Mouse (Mus musculus) natural killer cell, adult 2 months (primary cell): ENCODE data around the gene Hist1h2bj.

Experiments used
- DNase-seq, 2 experiments: peaks; one replicate each; pipeline ENCODE4 v3.0.0; 2022; ENCODE audit warnings: low spot score in 2 of 2

The Hist1h2bj gene

GRCm38 (mm10) chr13:22042568-22043502 lies at the start of gene Hist1h2bj, which contains the start of gene Hist1h2ag:
Hist1h2bj (plus strand) TSS chr13:22043214.
Hist1h2ag (minus strand) TSS chr13:22042944.
- peak; percentile 88 to 89 for DNase-seq

GRCm38 (mm10) chr13:21993957-21994738 lies 48.9 kb upstream of the Hist1h2bj start:
- DNase-seq: peak; percentile 20 to 47

GRCm38 (mm10) chr13:21994896-21995295 lies 48.1 kb upstream of the Hist1h2bj start:
- no peak for DNase-seq

DNA sequence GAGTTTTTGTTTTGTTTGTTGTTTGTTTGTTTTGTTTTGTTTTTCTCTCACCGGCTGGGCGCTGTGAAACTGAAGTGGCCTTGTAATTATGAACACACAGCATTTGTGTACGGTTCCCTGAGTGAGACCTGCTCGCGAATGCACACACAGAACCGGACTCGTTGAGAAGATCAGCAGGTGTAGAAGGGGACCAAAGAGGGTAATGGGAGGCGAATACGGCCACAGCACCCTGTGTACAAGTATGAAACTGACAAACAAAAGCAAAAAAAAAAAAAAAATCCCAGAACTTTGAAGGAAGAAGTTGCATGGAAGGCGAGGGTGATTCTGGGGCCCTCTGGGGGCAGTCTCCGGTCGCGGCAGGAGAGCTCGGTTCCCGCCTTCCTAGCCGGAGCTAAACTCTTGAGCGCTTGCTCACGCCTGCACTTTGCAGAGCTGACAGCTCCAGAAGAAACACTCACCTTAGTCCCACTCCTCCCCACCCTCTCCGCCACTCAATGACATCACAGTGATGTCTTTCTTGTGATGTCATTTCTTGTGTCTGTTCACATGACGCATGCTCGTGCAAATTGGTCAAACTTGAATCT lies 47.6 kb upstream of the Hist1h2bj start:
- peak; percentile 54 to 57 for DNase-seq

DNA sequence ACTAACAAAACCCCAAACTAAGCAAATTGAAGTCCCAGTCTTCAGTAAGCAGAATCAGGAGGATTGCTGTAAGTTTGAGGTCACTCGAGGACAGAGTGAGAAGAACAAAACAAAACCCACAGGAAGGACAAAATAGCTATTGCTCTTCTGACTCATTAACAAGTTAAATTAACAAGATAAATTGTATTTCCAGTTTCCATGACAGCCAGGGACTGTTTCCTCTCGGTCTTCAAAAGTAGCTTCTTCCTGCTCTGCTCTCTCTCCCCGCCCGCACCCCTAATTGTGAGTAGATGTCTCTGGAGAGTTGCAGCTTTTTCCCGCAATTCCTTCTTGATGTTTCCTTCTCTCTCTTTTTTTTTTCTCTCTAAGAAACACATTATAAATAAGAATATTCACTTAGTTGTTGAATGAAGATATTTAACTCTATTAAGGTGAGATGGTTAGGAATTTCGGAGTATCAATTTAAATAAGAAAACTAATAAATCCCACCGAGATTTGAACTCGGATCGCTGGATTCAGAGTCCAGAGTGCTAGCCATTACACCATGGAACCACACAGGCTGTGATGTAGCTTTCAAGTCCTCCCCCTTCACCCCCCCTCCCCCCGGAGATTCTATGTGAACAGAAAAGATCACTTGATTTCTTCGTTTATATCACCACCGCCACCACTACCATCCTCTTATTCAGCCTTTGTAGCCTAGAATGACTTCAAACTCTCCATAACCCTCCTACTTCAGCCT lies 46.7 kb upstream of the Hist1h2bj start:
- peak; percentile 47 for DNase-seq

GRCm38 (mm10) chr13:21996840-21997185 lies 46.2 kb upstream of the Hist1h2bj start:
- peak; percentile 32 to 59 for DNase-seq

DNA sequence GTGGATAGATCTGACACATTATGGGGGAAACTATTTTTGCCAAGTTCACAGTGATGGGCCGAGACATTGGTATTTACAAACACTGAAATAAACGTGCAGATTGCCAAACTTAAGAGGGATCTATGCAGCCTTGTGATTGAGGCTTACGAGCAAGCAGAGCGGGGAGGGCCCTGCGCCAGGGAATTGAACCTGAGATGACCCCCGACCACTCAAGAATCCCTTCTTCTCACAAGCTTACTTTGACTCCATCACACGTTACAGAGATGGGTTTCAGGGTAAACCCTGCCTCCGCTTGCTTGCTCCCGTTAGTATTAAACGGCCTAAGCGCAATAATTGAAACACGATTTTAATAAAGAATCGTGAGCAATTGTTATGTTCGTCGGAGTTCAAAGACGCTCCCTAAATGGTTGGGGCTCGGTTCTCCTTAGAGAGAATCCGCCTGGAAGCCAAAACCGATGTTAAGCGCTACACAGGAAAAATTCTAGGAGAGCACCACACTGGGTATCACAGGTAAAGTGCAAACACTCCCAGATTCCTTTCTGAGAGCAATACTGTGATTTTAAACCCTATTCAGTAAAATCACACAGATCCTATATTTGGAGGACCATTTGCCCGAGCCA lies 45.7 kb upstream of the Hist1h2bj start:
- no peak for DNase-seq

- DNase-seq: no peak
Observed at GRCm38 (mm10) chr13:21997821-21998220, 45.2 kb upstream of the Hist1h2bj start.

DNA sequence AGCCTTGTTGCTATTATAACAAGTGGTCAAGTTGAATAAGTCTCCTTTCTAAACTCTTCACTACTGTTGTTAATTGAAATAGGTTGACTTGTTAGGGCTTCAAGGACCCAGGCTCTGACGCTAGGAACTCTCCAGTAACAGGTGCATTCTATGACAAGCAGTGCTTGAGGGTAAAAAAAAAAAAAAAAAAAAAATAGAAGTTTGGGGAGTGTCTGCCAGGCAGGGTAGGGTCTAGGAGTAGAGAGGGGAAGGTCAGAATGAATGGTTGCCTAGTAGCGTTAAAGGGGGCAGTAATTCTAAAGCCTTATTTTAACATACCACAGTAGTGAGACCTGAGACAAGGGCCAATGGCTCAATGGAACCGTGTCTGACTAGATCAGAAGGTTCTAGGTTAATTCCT lies 44.6 kb upstream of the Hist1h2bj start:
- no peak for DNase-seq

DNA sequence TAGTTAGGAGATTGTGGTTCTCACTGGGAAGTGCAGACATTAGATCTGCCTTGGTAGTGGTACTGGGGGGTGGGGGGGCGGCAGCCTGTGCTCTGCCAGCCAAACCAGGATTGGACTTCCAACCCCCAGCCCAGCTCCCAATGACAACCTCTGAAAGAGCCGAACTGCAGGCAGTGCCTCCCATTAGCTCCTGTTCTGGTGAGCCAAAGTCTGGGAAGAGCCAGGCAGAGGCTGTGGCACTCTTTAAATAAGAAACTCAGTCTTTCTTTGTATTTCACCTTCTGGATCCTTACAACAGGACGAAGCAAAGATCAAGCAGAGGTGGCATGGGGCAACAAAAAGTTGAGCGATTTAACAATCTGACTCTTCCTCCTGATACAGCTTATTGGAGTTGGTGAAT lies 43.9 kb upstream of the Hist1h2bj start:
- DNase-seq: no peak

- DNase-seq: peak in 1 of 2 experiments; percentile 38
Observed at GRCm38 (mm10) chr13:22001346-22001745, 41.7 kb upstream of the Hist1h2bj start.

DNA sequence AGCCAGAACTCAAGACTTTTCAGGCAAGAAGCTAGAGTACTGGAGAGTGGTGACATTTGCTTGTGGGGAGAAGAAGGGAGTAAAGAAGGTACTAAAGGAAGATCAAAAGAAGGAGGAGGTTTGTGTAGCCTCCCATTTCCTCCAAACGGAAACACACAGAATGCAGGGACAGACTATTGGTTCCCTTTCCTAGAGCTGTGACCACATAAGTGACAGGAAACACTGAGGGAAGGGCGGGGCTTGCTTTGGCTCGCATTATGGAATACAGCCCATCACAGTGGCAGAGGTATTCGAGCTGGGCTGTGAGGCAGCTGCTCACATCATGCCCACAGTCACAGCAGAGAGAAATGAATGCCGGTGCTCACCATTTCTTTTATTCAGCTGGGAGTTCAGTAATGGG lies 41.2 kb upstream of the Hist1h2bj start:
- DNase-seq: no peak

DNA sequence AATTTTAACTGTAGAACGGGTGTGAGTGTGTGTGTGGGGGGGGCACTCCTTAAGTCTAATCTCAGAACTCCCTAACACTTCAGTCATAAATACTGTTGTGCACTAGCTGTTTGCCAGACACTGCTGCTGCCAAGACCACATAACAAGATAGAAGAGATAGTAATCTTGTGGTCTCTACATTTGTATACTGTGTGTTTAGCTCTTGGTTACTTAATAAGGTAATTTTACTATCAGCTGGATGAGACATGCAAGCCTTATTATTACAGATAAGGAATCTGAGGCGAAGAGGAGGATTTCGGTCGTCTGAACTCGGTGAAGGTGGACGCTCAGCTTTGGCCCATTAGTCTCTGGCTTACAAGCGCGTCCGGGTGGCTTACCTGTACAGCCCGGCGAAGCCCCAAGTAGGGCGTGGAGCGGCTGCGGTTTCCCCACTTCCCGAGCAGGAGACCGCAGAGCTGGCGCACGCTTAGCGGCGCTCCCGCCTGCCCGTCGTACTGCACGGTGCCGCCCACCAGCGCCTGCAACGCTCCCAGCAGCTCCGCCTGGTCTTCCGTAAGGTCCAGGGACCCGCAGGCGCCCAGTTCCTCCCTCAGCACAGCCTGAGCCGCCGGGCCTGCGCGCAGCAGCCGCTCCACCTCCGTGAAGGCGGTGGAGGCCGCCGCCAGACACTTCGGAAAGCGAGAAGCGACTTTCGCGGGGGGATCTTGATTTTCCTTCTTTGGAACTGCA lies 37.2 kb upstream of the Hist1h2bj start:
- DNase-seq: peak; percentile 42 to 48

DNA sequence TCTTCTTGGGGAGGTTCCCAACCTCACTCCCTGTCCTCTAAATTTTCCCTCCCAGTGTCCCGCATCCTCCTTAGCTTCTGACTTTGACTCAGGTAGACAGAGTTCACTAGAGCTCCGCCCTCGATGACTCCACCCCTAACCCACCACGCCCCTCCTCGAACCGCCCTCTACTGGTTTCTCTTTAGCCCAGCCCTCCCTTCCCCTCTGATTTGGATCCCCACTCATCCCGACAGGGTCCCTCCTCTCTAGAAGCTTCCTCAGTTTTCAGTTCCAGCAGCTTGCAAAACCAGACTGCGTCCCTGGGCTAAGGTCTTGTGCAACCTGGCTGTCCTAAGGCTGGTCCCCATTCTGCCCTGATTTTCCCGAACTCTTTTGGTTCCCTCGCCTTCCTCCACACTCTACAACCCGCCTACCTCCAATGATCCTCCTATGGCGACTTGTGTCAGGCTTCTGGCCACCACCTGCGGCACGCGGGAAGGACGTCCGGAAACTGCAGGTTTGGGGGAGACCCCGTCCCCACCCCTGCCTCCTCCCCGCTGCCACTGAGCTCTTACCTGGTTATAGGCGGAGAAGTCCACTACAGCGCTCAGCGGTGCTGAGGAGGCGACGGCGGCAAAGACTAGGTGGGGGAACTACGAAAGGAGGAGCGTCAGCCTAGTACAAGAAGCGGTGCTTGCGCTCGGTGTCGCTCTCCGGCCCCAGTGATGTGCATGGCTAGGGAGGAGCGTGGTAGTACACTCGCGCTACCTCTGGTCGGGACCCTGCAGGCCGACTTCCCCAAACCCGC lies 36.5 kb upstream of the Hist1h2bj start:
- peak; percentile 33 to 47 for DNase-seq

GRCm38 (mm10) chr13:22007121-22007510 lies 35.9 kb upstream of the Hist1h2bj start:
- no peak for DNase-seq

DNA sequence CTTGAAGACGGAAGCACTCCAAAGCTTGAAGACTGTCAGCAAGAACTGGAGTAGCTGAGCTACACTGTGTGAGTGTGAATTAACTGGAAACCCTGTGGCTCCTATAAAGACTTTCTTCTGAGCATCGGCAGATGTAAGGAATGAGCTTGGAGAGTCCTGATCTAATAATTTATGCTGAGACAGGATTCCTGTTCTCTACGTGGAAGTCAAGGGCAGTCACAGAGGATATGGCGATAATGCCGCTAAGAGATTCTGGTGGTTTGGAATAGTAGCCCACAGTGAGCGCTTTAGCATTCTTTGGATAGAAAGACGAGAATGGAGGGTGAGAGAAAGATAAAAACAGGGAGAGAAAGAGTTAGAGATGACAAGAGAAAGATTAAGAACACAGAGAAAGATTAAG lies 35.1 kb upstream of the Hist1h2bj start:
- no peak for DNase-seq

DNA sequence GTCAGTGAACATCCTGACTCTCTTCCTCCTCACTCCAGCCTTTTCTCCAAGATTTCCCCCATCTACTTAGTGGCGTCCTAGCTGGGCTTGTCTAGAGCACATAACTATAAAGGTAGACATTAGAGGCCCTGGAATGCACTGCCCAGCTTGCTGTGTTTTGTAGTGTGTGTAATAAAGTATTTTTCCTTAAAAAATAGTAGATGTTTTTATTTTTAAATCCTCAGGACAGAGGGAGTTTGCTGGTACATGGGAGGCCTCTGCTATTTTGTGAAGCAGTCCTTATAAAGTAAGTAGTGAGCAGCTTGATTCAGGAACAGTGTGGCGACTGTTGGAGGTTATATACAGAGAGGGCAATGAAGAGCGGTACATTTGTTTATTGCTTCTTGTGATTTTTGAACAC lies 34.3 kb upstream of the Hist1h2bj start:
- DNase-seq: no peak

DNA sequence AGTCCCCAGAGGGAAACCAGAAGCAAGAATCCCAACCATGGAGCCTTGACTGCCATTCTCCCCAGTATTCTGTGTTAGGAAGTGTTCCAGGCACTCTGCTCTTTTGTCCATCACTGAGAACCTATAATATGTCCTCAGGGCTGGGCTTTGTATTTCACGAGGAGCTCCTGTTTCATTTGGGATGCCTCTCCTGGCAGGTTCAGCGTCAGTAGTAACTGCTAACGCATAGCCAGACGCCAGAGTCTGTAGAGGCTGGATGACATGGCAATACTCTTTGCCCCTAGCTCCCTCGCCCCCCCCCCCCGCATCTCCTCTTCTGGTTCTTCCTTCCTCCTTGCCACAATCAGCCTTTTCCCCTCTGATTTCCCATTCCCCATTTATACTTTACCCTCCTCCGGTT lies 33.4 kb upstream of the Hist1h2bj start, which contains the start of gene Prss16:
TSS of gene Prss16 (minus strand) at position 101 of the 400 bp plus-strand sequence.
- no peak for DNase-seq

DNA sequence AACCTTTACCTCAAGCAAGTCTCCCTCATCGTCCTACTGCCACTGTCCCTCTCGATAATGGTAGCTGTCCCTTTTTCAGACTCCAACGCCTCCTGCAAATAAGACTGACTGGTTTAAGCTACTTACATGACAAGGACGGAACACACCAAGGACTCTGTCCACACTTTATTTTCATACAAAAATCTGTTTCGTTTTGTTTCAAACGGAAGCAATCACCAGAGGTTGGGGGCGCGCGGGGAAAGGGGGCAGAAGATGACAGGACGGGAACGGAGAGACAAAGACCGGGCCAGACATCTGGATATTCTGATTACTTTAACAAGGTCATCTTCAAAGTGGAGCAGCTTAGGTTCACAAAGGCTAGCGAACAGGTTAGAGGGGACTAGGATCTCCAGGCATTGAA lies 29.3 kb upstream of the Hist1h2bj start:
- no peak for DNase-seq

DNA sequence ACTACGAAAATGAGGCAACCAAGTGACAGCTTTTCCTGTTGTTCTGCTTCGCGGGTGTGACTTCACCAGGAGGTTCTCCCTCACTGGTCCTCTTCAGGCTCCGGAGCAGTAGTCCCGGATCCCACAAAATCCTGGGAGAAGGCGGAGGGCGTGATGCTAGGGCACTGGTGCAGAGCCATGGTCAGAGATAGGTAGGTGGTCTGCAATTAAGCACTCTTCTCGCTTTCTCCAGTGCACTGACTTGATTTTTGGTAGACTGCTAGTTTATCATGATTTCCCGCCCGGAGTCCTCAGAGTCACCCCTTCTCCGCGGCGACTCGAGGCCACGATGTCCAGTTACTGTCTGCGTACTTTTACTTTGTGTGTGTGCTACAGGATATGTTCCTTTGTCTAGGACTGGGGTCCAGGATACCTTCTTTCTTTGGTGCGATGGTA lies 28.6 kb upstream of the Hist1h2bj start:
- DNase-seq: no peak
